Mouse (Mus musculus) heart, embryonic 15.5 days (tissue): ENCODE data around the gene Abcc4. TPM values are rescaled to one million over a fixed set of nuclear protein-coding genes. Genes with fewer than 3 reads are reported as not detected.

Experiments
- ATAC-seq: fragments of 200-750 bp; cut with Nextera tagmentation; replicated peaks from 2 replicates; pipeline ENCODE4 v1.8.0; 2017; ENCODE audit warnings: low read depth, moderate TSS enrichment; ENCODE audit not compliant: insufficient number of reproducible peaks, insufficient read depth, low FRiP score
- H3K27ac ChIP-seq: fragments of 300-500 bp; sonication (generic); 2 replicates; pipeline ENCODE4 v1.5.1; 2015; ENCODE audit warnings: mild to moderate bottlenecking, inconsistent platforms
- H3K27me3 ChIP-seq: fragments of 300-500 bp; sonication (generic); 2 replicates; pipeline ENCODE4 v1.6.1; 2015; ENCODE audit warnings: inconsistent platforms
- H3K36me3 ChIP-seq: fragments of 300-500 bp; sonication (generic); 2 replicates; pipeline ENCODE4 v1.6.1; 2015; ENCODE audit warnings: mild to moderate bottlenecking, inconsistent platforms
- H3K4me1 ChIP-seq: fragments of 300-500 bp; sonication (generic); replicated peaks from 2 replicates; pipeline ENCODE4 v1.6.1; 2015; ENCODE audit warnings: inconsistent platforms
- H3K4me2 ChIP-seq: fragments of 300-500 bp; sonication (generic); 2 replicates; pipeline ENCODE4 v1.6.1; 2015; ENCODE audit warnings: inconsistent platforms, mild to moderate bottlenecking, moderate library complexity
- H3K4me3 ChIP-seq: fragments of 300-500 bp; sonication (generic); 2 replicates; pipeline ENCODE4 v1.5.1; 2015; ENCODE audit warnings: mild to moderate bottlenecking, inconsistent platforms
- H3K9ac ChIP-seq: fragments of 300-500 bp; sonication (generic); 2 replicates; pipeline ENCODE4 v1.6.1; 2015; ENCODE audit warnings: mild to moderate bottlenecking, inconsistent platforms
- H3K9me3 ChIP-seq: fragments of 300-500 bp; sonication (generic); replicated peaks from 2 replicates; pipeline ENCODE4 v1.6.1; 2016; ENCODE audit warnings: inconsistent platforms
- WGBS: fragments of 180-500 bp; shearing (Covaris S2); methylation state at CpG from one replicate; pipeline ENCODE4 v1.1.7; 2015; ENCODE audit warnings: mixed read lengths; 5-methylcytosine and 5-hydroxymethylcytosine counted together
- polyA plus RNA-seq: library from polyadenylated mRNA; unstranded; fragments of >200 nt; fragmentation: Nextera tagmentation; extraction: Ambion mirVana; gene quantifications from 2 replicates; pipeline ENCODE4 v1.2.1, GENCODE M21; 2015

The Abcc4 gene
- polyA plus RNA-seq, 1 experiment from 2014 or later = 1.6 TPM

DNA sequence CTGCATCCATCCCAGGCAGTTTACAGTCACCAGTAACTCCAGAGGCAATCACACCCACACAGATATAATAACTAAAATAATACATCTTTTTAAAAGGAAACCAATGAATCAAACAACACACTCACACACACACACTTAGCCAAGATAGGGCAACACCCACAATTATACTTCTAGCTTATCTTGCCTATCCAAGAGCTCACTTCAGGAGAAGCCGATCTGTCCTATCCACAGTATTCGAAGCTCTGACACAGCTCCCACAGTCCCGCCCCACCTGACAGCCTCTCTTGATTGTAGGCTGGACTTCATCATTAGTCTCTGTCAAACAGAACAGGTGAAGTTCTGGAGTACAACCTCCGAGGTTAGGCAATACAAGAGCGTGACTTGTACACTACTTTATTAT, 19.4 kb upstream of the Abcc4 start:
- Histone ChIP-seq H3K4me2 (no peak overlapping the region), H3K27me3 (no peaks in the 10 kb centered on the region), H3K4me1 (no peaks in the 10 kb centered on the region), H3K36me3 (no peaks in the 10 kb centered on the region), H3K9ac (no peak overlapping the region), H3K27ac (no peak overlapping the region), H3K9me3 (no peaks in the 10 kb centered on the region), H3K4me3 (no peak overlapping the region)
- WGBS = 68% methylated on average over 5 of the region's 5 CpGs
- ATAC-seq = no peak

DNA sequence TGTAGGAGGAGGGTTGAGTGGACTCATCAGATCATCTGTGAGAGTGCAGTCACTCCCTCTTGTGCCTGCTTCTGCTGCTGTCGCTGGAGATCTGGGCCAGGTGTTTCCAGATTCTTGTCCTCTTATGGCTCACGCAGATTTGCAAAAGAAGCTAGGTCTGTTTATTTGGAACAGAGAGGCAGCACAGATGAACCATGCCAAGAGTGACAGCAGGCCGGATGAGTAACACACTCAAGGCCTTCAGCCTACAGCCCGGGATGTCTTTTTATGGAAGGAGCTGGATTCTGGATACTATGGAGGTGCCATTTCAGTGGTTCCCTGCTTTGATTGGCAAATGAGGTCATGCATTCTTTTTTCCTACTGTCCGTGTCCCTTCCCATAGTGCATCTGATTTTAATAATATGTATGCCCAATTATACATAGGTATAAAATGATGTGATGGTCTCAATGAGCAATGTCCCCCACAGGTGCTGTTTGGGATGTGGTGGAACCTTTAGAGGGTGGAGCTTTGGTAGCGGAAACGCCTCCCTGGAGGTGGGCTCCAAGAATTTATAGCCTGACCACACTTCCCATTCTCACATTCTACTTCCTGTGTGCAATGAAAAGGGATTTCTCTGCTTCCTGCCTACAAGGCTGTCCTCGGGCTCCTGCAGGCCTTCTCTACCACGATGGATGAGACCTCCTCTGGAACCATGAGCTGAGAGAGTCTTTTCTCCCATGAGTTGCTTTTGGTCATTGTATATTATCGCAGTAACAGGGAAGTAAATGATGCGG, 18.1 kb upstream of the Abcc4 start:
- ATAC-seq = no peak
- no peaks in the 10 kb centered on the region for H3K27me3 ChIP-seq
- no peak overlapping the region for H3K9ac ChIP-seq
- peaks cover 8% of the 10 kb centered on the region for H3K4me1 ChIP-seq
- H3K9me3 ChIP-seq = no peaks in the 10 kb centered on the region
- no peak overlapping the region for H3K27ac ChIP-seq
- H3K4me3 ChIP-seq = no peak overlapping the region
- H3K36me3 ChIP-seq = no peaks in the 10 kb centered on the region
- 78% methylated on average over 11 of the region's 11 CpGs for WGBS
- H3K4me2 ChIP-seq = no peak overlapping the region

- ATAC-seq = no peak
- Histone ChIP-seq H3K4me1 (peaks cover 10% of the 10 kb centered on the region), H3K9me3 (no peaks in the 10 kb centered on the region), H3K27ac (peak overlapping the region; percentile 36; the same call in 1 of the 2 replicates), H3K36me3 (no peaks in the 10 kb centered on the region), H3K27me3 (no peaks in the 10 kb centered on the region), H3K4me2 (no peak overlapping the region), H3K9ac (no peak overlapping the region), H3K4me3 (no peak overlapping the region)
- WGBS = 54% methylated on average over 10 of the region's 10 CpGs
Observed at GRCm38 (mm10) chr14:118719566-118720174, 13.7 kb upstream of the Abcc4 start.

DNA sequence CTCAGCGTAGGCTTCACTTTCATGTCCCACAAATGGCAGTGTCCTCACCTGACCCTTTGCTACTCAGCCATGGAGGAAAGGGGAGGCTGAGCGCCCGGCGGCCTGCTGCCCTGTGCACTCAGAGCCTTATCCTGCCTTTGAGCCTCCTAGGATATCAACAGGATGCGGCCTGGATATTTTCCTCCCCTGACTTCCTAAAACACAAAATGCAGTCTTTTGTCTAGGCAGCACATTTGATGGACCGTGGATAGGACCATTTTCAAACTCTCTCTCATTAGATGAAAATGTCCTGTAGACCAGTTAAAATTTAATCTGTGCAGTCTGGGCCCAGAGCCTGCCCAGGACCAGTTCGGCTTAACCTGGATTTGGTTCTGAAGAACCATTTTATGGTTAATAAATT, 12.6 kb upstream of the Abcc4 start:
- H3K9me3 ChIP-seq = no peaks in the 10 kb centered on the region
- H3K9ac ChIP-seq = no peak overlapping the region
- ATAC-seq = 0 out of 2 replicates have a peak, but pooled peaks have one; percentile 31
- no peaks in the 10 kb centered on the region for H3K36me3 ChIP-seq
- 62% methylated on average over 7 of the region's 7 CpGs for WGBS
- no peak overlapping the region for H3K4me2 ChIP-seq
- peaks cover 14% of the 10 kb centered on the region for H3K4me1 ChIP-seq
- H3K27ac ChIP-seq = no peak overlapping the region
- no peak overlapping the region for H3K4me3 ChIP-seq
- H3K27me3 ChIP-seq = no peaks in the 10 kb centered on the region

- Histone ChIP-seq H3K9me3 (no peaks in the 10 kb centered on the region), H3K9ac (no peak overlapping the region), H3K27me3 (no peaks in the 10 kb centered on the region), H3K4me2 (no peak overlapping the region), H3K4me1 (peaks cover 17% of the 10 kb centered on the region), H3K36me3 (no peaks in the 10 kb centered on the region), H3K4me3 (no peak overlapping the region), H3K27ac (no peak overlapping the region)
- 85% methylated on average over 16 of the region's 16 CpGs for WGBS
- ATAC-seq = no peak
Observed at GRCm38 (mm10) chr14:118716372-118717312, 10.6 kb upstream of the Abcc4 start.

DNA sequence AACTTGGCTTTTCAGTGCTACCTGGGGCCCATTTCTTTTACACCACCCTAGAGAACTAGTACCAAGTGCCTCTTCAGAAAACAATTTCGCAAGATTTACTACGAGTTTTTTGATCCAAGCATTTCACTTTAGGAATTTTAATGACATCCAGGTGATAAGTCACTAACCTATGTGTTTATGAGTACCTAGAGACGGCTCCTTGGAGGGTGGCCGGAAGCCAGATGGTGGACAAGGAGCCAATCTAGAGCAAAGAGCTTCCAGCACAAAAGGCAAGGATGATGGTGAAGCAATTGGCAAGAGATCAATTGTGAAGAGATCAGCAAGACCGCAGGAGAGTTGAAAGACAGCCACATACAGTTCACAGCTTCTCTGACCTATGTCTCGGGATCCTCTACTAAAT, 8.7 kb upstream of the Abcc4 start:
- H3K27me3 ChIP-seq = no peaks in the 10 kb centered on the region
- H3K9me3 ChIP-seq = no peaks in the 10 kb centered on the region
- H3K4me2 ChIP-seq = no peak overlapping the region
- H3K27ac ChIP-seq = no peak overlapping the region
- H3K9ac ChIP-seq = no peak overlapping the region
- peaks cover 17% of the 10 kb centered on the region for H3K4me1 ChIP-seq
- ATAC-seq = no peak
- H3K4me3 ChIP-seq = no peak overlapping the region
- no peaks in the 10 kb centered on the region for H3K36me3 ChIP-seq
- WGBS = 77% methylated on average over 6 of the region's 6 CpGs

DNA sequence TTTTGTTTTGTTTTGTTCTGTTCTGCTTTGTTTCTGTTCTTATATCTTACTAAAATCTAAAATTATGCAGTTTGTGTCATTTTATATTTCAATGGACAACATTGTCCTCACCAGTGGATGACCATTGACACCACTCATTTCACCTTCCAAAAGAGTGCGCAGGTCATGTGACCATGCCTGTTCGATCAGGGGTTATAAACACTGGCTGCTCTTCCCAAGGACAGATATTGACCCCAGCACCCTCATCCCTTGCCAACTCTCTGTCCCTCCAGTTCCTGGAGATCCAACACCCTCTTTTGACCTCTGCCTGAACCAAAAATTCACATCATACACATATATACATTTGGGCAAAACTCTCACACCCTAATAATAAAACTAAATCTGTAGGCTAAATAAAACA, 8.3 kb upstream of the Abcc4 start:
- Histone ChIP-seq H3K36me3 (no peaks in the 10 kb centered on the region), H3K27ac (no peak overlapping the region), H3K4me2 (no peak overlapping the region), H3K4me1 (peaks cover 18% of the 10 kb centered on the region), H3K9me3 (no peaks in the 10 kb centered on the region), H3K27me3 (no peaks in the 10 kb centered on the region), H3K9ac (no peak overlapping the region), H3K4me3 (no peak overlapping the region)
- ATAC-seq = no peak
- WGBS = 89% methylated on average over 2 of the region's 2 CpGs

GRCm38 (mm10) chr14:118713869-118714268, 7.8 kb upstream of the Abcc4 start:
- Histone ChIP-seq H3K9ac (no peak overlapping the region), H3K27ac (no peak overlapping the region), H3K9me3 (no peaks in the 10 kb centered on the region), H3K4me3 (peak overlapping the region; percentile 41), H3K4me2 (peak overlapping the region; percentile 77), H3K27me3 (no peaks in the 10 kb centered on the region), H3K4me1 (peaks cover 19% of the 10 kb centered on the region), H3K36me3 (no peaks in the 10 kb centered on the region)
- no peak for ATAC-seq
- WGBS = 15% methylated on average over 8 of the region's 8 CpGs

DNA sequence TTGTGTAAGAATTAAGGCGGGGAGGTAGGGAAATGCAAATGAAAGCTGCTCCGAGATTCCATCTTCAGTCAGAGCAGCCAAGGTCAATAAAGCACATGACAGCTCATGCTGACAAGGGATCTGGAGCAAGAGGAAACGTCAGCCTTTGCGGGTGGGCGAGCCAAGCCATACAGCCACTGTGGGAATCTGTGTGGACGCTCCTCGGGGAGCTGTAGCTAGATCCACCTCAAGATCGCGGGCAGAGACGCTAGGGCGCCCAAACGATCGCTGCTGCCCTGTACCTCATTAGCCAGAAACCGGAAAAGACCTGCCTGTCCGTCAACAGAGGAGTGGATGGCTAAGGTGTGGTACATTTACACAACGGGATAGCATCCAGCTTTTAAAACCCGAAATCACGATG, 7.4 kb upstream of the Abcc4 start:
- Histone ChIP-seq H3K36me3 (no peaks in the 10 kb centered on the region), H3K4me3 (peak overlapping the region; percentile 41), H3K9ac (0 out of 2 replicates have a peak overlapping the region, but pooled peaks have one; percentile 27), H3K27ac (no peak overlapping the region), H3K9me3 (no peaks in the 10 kb centered on the region), H3K4me1 (peaks cover 17% of the 10 kb centered on the region), H3K27me3 (no peaks in the 10 kb centered on the region), H3K4me2 (peak overlapping the region; percentile 77)
- ATAC-seq = no peak
- WGBS = 2% methylated on average over 18 of the region's 18 CpGs

DNA sequence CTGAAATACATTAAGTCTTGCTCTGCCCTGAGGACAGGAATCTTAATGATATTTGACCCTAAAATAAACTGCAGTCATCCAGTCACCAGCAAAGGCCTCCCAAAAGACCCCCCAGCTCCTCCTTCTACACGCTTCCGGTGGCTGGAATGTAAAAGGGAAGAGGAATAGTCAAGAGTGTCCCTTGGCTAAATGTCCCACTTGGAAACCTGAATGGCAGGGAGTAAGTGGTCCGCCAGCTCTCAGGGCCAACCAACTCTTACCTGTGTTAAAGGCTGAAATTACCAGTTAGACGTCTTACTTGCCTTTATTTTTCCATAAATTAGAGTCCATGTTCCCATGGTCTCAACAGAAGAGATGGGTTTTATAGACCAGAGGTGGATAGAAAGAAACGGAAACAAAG, 6.9 kb upstream of the Abcc4 start:
- Histone ChIP-seq H3K9ac (no peak overlapping the region), H3K36me3 (no peaks in the 10 kb centered on the region), H3K27me3 (peaks cover 3% of the 10 kb centered on the region; the same call in 1 of the 2 replicates), H3K4me3 (peak overlapping the region; percentile 41; the same call in 1 of the 2 replicates), H3K9me3 (no peaks in the 10 kb centered on the region), H3K4me2 (peak overlapping the region; percentile 77), H3K27ac (no peak overlapping the region), H3K4me1 (peaks cover 17% of the 10 kb centered on the region)
- no peak for ATAC-seq
- WGBS = 58% methylated on average over 5 of the region's 5 CpGs

DNA sequence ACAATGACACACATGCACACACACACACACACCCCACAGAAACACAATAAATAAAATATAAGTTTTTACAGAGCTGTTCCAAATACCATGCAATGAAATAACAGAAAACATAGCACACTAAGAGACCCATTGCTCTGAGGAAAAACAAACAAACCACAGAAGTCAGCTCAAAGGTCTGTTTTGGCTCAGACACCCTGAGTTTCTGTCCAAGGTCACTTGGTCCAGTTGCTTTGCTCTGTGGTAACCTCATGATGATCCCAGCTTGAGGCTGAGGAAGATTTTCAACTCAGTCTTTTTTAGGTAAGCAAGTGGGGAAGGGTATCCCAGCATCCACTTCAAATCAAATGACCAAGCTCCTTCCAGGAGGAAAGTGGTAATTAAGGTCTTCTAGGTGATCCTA, 4.9 kb upstream of the Abcc4 start:
- no peak overlapping the region for H3K9ac ChIP-seq
- peaks cover 15% of the 10 kb centered on the region for H3K27me3 ChIP-seq
- H3K36me3 ChIP-seq = no peaks in the 10 kb centered on the region
- H3K4me1 ChIP-seq = peaks cover 23% of the 10 kb centered on the region
- H3K4me2 ChIP-seq = no peak overlapping the region
- ATAC-seq = no peak
- H3K4me3 ChIP-seq = no peak overlapping the region
- H3K27ac ChIP-seq = no peak overlapping the region
- H3K9me3 ChIP-seq = no peaks in the 10 kb centered on the region
